Mouse (Mus musculus) thymus, adult 2 months (tissue): ENCODE results near the gene Dock3.

Experiments
- CTCF ChIP-seq: fragments of 200-500 bp; IDR thresholded peaks from 2 replicates; pipeline ENCODE4 v1.5.1; 2012; ENCODE audit warnings: mild to moderate bottlenecking, control low read depth, low read length, moderate library complexity, borderline replicate concordance; ENCODE audit not compliant: control insufficient read depth, poor library complexity, insufficient read depth; ENCODE audit errors: extremely low read depth
- POLR2A ChIP-seq: fragments of 200-500 bp; IDR thresholded peaks from 2 replicates; pipeline ENCODE4 v1.6.1; 2012; ENCODE audit warnings: mild to moderate bottlenecking, low read length, control low read depth, moderate library complexity; ENCODE audit not compliant: control insufficient read depth, poor library complexity, insufficient read depth; ENCODE audit errors: extremely low read depth

DNA sequence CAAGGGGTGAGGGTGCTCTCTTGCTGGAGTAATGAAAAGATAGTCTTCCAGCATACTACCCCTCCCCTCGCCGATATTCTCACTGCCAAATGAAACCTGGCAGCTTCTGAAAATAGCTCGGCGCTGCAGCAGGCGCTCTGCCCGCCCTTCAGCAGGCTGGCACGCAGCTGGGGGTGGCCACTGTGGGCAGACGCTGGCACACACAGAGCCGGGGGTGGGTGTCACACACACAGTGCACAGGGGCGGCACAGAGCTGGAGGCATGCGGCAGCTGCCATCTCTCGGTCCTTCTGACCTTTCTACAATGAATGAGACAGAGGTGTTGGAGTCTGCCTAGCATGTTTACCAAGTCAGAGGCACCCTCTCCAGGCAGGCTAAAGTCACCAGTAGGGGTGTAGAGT, 22.8 kb upstream of the Dock3 start:
- TF ChIP-seq CTCF (no peak), POLR2A (no peak)
